Mouse (Mus musculus) brain, embryonic 14.5 days (tissue): ENCODE results near the gene Olfr70.

Experiments
- CTCF ChIP-seq: fragments of 200-500 bp; IDR thresholded peaks from 2 replicates; pipeline ENCODE4 v1.5.1; 2012; ENCODE audit warnings: inconsistent platforms, mild to moderate bottlenecking, moderate library complexity, borderline replicate concordance; ENCODE audit not compliant: insufficient read depth, insufficient read length; ENCODE audit errors: extremely low read depth
- POLR2A ChIP-seq: fragments of 200-500 bp; IDR thresholded peaks from 2 replicates; pipeline ENCODE4 v1.6.1; 2012; ENCODE audit warnings: mild to moderate bottlenecking, inconsistent platforms, borderline replicate concordance; ENCODE audit not compliant: poor library complexity, insufficient read depth, insufficient read length, severe bottlenecking; ENCODE audit errors: extremely low read depth

GRCm38 (mm10) chr4:43727718-43728575 is 27.3 kb upstream of the Olfr70 start:
- no peak for TF ChIP-seq CTCF
- TF ChIP-seq POLR2A, result no peak
